Mouse (Mus musculus) embryo, embryonic 9.5 days (tissue): Measurements from ENCODE around the gene Mllt11.

Source experiments
- DNase-seq: peaks from one replicate; pipeline ENCODE4 v3.0.0-alpha.2; 2017; ENCODE audit errors: extremely low spot score

Mllt11 gene

DNA sequence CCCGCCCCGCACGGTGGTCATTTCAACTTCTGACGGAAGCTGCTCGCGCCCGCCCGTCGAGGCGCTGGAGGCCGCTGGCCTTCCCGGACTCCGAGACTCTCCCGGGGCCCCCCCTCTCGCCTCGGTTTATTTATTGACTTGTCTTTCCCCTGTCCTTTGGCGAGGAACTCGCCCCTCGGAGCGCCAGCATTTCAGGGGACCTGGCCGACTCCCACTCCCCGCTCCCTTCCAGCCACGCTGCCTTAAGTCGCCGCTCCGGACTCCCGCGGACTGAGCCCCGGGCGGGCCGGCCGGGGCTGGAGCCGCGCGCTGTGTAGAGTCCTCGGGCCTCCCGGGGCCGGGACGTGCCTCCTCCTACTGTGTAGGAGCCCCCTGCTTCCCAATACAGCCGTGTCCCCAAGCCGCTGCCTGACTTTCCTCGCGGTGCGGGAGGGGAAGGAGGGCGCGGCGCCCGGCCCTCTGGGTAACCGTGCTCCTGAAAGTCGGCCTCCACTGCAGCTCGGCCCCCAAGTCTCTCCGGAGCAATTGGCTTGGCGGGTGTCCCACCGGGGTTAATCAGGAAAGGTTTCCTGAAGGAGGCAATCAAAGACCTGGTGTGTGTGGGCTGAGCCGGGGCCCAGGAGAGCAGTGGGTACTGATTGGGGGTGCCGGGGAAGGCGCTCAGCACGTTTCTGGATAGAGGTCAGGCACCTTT, 58.6 kb downstream of the Mllt11 start:
- DNase-seq, result peak; percentile 42

DNA sequence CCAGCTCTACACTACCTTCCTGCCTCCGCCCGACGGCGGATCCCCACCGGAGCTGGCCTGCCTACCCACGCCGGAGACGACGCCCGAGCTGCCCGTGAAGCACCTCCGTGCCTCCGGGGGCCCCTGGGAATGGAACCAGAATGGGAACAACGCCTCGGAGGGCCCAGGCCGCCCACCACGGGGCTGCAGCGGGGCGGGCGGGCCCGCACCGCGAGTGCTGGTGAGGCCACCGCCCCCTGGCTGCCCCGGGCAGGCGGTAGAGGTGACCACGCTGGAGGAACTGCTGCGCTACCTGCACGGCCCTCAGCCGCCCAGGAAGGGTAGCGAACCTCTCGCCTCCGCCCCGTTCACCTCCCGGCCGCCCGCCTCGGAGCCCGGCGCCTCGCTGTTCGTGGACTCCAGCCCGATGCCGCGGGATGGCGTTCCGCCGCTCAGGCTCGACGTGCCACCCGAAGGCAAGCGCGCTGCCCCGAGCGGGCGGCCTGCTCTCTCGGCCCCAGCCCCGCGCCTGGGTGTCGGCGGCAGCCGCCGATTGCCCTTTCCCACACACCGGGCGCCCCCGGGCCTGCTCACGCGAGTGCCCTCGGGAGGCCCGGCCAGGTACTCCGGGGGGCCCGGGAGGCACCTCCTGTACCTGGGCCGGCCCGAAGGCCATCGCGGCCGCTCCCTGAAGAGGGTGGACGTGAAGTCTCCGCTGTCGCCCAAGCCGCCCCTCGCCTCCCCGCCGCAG, 59.3 kb downstream of the Mllt11 start:
- DNase-seq, result peak; percentile 18

DNA sequence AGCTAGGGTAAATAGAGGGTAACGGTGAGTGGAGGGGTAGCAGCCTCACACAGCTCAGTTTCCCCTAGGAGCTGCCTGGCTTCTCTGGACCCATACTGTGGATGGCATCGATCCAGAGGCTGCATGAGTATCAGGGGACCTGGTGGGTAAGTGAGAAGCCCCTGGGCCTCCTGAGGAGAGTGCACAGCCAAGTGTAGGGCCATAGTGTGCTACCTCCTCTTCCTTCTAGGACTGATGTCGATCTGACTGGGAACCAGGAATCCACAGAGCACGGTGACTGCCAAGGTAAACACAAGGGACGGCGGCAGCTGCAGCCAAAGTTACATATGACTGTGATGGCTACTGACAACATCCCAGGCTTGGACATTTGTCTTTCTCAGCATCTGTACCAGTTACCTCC, 60.9 kb downstream of the Mllt11 start:
- DNase-seq, result no peak

DNA sequence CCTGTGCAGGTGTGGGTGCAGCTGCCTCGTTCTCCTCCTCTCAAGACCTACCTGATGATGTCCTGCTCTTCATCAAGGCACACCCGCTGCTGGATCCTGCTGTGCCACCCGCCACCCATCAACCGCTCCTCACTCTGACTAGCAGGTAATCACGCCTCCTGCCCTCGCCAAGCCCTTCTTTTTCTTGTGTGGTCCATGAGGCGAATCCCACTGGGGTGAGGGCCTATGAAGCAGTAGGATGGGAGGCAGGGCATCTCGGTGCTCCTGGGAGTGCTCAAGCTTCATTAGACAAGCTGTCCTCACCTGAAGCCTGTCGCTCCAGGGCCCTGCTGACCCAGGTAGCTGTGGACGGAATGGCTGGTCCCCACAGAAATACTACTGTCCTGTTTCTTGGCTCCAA, 62.0 kb downstream of the Mllt11 start:
- no peak for DNase-seq
